Mouse (Mus musculus) heart, adult 2 months (tissue): Measurements from ENCODE around the gene Igsf11. TPM values are rescaled to one million over a fixed set of nuclear protein-coding genes. Genes with fewer than 3 reads are reported as not detected.
"Not testable (repeated sequence)": the region's sequence is repeated elsewhere in the genome, so short reads cannot be mapped to it uniquely, and the experiment has no call there.

ENCODE experiments used
- DNase-seq, 2 experiments: peaks; one replicate each; pipeline ENCODE4 v3.0.0; 2021
- H3K27ac ChIP-seq: fragments of 200-600 bp; 2 replicates; pipeline ENCODE4 v1.8.1; 2022
- H3K27me3 ChIP-seq: fragments of 200-500 bp; 2 replicates; pipeline ENCODE4 v1.6.1; 2012; ENCODE audit warnings: mild to moderate bottlenecking, low read length, inconsistent platforms, mixed read lengths; ENCODE audit not compliant: control insufficient read depth, insufficient read depth
- H3K36me3 ChIP-seq: fragments of 200-500 bp; 2 replicates; pipeline ENCODE4 v1.6.1; 2012; ENCODE audit warnings: low read length, inconsistent platforms; ENCODE audit not compliant: control insufficient read depth, insufficient read depth
- H3K4me1 ChIP-seq: fragments of 200-500 bp; 2 replicates; pipeline ENCODE4 v1.6.1; 2011; ENCODE audit warnings: low read length; ENCODE audit not compliant: control insufficient read depth, insufficient read depth
- H3K4me3 ChIP-seq: fragments of 200-600 bp; 2 replicates; pipeline ENCODE4 v1.8.1; 2022
- H3K79me2 ChIP-seq: fragments of 200-500 bp; replicated peaks from 2 replicates; pipeline ENCODE4 v1.6.1; 2012; ENCODE audit warnings: mild to moderate bottlenecking, inconsistent platforms, low read length, moderate library complexity, mixed read lengths; ENCODE audit not compliant: control insufficient read depth, insufficient read depth
- H3K9ac ChIP-seq: fragments of 200-500 bp; 2 replicates; pipeline ENCODE4 v1.6.1; 2012; ENCODE audit warnings: low read depth, mild to moderate bottlenecking, control low read depth, inconsistent platforms, low read length, mixed read lengths
- CTCF ChIP-seq: fragments of 200-600 bp; IDR thresholded peaks from 2 replicates; pipeline ENCODE4 v1.8.1; 2022; ENCODE audit warnings: antibody characterized with exemption, mild to moderate bottlenecking, moderate library complexity
- EP300 ChIP-seq: fragments of 200-500 bp; IDR thresholded peaks from 2 replicates; pipeline ENCODE4 v1.6.1; 2011; ENCODE audit warnings: low read depth, low read length, control low read depth; ENCODE audit not compliant: insufficient read depth
- POLR2A ChIP-seq: fragments of 200-500 bp; IDR thresholded peaks from 2 replicates; pipeline ENCODE4 v1.6.1; 2011; ENCODE audit warnings: mild to moderate bottlenecking, low read depth, low read length, control low read depth; ENCODE audit not compliant: insufficient read depth
- WGBS: fragments of 180-500 bp; shearing (Covaris S2); methylation state at CpG from one replicate; pipeline ENCODE4 v1.1.7; 2018; 5-methylcytosine and 5-hydroxymethylcytosine counted together
- intact Hi-C: fragments of 180-260 bp; cut with DNase I; formaldehyde crosslinking; loops from one replicate; pipeline ENCODE4 v1.15.1; 2025
- polyA plus RNA-seq: library from polyadenylated mRNA; depleted of rRNA; stranded (reverse); fragments of >200 nt; gene quantifications from 2 replicates; pipeline ENCODE4 v1.2.3, GENCODE M21; 2012
- total RNA-seq, 2 experiments: library from RNA; stranded (reverse); gene quantifications; 2 replicates each; pipeline ENCODE4 v1.2.3; 2021

The Igsf11 gene
- total and polyA plus RNA-seq, 3 experiments: 0.48 to 1.0 (median 0.76) TPM

DNA sequence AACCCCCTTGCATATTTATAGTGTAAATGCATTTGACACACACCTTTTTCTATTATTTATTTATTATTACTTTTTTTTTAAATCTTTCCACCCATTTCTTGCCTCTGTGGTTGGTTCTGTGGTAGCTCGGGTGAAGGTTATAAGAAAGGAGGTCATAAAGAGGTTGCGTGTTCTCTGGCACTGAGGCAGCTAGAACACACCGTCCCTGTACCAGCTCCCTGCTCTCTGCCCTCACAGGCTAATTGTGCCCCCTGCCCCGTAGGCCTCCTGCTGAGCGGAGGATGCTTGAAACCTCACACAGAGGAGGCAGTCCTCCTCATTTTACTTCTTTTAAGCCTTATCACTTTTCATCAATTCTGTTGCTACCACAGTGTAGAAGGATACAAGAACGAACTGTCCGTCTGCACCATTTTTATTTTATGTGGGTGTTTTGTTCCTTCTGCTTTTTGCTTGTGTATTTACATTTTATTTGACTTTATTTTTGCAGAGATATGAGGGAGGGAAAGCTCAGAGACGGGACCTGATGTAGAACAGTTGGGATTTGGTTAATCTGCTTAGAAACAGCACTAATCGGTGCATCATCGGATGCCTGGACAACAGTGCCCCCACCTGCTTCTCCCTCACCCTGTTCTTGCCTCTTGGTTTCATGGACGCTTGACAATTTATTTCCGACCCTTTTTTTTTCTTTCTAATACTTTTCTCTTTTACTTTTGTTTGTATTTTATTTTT, 90.2 kb downstream of the Igsf11 start:
- intact Hi-C loops: no loop called here
- TF ChIP-seq CTCF (no peak), POLR2A (no peak), EP300 (no peak)

DNA sequence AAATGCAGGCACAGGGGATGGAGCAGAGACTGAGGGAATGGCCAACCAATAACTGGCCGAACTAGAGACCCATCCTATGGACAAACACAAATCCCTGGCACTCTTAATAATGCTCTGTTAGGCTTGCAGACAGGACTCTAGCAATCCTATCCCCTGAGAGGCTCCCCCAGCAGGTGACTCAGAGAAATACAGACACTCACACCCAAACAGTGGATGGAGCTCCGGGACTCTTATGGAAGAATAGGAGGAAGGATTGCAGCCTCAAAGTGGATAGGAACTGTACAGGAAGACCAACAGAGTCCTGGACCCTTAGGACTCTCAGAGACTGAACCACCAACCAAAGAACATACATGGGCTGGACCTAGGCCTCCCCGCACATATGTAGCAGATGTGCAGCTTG, 91.4 kb downstream of the Igsf11 start:
- H3K4me1 ChIP-seq, H3K27me3 ChIP-seq, H3K36me3 ChIP-seq, DNase-seq, H3K79me2 ChIP-seq, H3K27ac ChIP-seq, intact Hi-C loops, H3K9ac ChIP-seq, H3K4me3 ChIP-seq: not testable (repeated sequence)
- 64% methylated on average over 3 of the region's 3 CpGs for WGBS

More for the DNA sequence above, 90.2 kb downstream of the Igsf11 start:
- Histone ChIP-seq H3K9ac (no peak overlapping the region), H3K4me3 (no peak overlapping the region), H3K27ac (no peak overlapping the region), H3K4me1 (no peaks in the 10 kb centered on the region), H3K27me3 (no peaks in the 10 kb centered on the region), H3K79me2 (no peaks in the 10 kb centered on the region), H3K36me3 (no peaks in the 10 kb centered on the region)
- no peak for DNase-seq
- 53% methylated on average over 12 of the region's 12 CpGs for WGBS

DNA sequence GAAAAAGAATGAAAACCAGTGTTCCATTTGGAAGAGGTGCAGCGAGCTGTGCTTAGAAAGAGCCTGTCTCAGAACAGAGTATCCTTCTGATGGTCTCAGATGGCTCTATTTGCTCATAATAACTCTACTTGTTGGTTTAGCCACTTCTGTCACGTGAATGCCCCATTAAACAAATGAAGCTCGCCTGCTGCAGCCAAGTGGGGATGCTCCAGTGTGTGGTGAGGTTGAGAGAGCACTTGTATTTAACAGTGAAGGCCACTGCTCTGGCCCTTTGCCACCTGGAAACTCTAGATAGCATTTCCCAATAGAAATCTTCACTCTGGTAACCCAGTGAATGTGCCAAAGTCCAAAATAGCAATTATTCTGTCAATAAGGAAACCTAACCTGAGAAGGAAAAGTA, 92.9 kb downstream of the Igsf11 start:
- intact Hi-C loops: no loop called here
- H3K27ac ChIP-seq: no peak overlapping the region
- H3K9ac ChIP-seq: no peak overlapping the region
- DNase-seq: no peak
- no peak overlapping the region for H3K4me3 ChIP-seq
- WGBS: 51% methylated on average over 3 of the region's 3 CpGs
- H3K79me2 ChIP-seq: no peaks in the 10 kb centered on the region
- no peaks in the 10 kb centered on the region for H3K27me3 ChIP-seq
- no peaks in the 10 kb centered on the region for H3K4me1 ChIP-seq
- H3K36me3 ChIP-seq: no peaks in the 10 kb centered on the region
- no peak for TF ChIP-seq POLR2A
- no peak for TF ChIP-seq CTCF
- TF ChIP-seq EP300: no peak

DNA sequence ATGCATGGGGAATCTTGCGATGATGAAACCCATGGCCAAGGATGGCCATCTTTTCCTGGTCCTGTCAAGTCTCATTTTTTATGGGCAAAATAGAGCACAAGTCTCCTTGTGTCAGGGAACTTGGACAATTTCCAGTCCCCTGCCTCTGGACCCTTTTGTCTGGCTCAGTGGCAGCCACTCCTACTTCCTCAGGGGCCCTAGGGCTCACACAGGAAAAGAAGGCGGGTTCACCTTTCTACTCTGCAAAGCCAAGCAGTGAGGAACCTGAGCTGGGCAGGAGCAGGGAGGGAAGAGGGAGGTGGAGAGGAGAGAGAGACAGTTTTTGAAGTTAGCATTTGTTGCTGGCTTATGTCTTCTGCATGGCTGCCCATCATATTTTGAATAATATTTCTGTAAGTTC, 93.9 kb downstream of the Igsf11 start:
- Histone ChIP-seq H3K9ac (no peak overlapping the region), H3K27ac (no peak overlapping the region), H3K4me3 (no peak overlapping the region), H3K4me1 (no peaks in the 10 kb centered on the region), H3K27me3 (no peaks in the 10 kb centered on the region), H3K36me3 (no peaks in the 10 kb centered on the region), H3K79me2 (no peaks in the 10 kb centered on the region)
- WGBS: 47% methylated on average over 2 of the region's 2 CpGs
- TF ChIP-seq EP300 (no peak), CTCF (no peak), POLR2A (no peak)
- intact Hi-C loops: no loop called here
- DNase-seq: no peak

DNA sequence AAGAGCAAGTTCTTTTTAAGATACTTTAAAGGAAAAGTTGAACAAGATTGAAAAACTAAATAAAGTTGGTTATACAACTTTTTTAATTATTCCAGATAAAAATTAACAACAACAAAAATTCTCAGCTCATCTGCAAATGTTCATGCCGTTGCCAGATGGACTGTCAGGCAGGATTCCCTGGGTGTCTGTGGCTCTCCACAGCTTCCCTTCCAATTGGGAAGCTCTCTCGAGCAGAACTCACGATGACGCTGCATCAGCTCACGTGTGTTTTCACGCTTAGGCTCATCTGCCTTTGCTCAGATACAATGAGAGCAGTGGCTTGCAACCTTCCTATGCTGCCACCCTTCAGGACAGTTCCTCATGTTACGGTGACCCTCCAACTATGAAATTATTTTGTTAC, 101.2 kb downstream of the Igsf11 start:
- TF ChIP-seq CTCF (no peak), EP300 (no peak), POLR2A (no peak)
- no peaks in the 10 kb centered on the region for H3K79me2 ChIP-seq
- H3K4me1 ChIP-seq: no peaks in the 10 kb centered on the region

DNA sequence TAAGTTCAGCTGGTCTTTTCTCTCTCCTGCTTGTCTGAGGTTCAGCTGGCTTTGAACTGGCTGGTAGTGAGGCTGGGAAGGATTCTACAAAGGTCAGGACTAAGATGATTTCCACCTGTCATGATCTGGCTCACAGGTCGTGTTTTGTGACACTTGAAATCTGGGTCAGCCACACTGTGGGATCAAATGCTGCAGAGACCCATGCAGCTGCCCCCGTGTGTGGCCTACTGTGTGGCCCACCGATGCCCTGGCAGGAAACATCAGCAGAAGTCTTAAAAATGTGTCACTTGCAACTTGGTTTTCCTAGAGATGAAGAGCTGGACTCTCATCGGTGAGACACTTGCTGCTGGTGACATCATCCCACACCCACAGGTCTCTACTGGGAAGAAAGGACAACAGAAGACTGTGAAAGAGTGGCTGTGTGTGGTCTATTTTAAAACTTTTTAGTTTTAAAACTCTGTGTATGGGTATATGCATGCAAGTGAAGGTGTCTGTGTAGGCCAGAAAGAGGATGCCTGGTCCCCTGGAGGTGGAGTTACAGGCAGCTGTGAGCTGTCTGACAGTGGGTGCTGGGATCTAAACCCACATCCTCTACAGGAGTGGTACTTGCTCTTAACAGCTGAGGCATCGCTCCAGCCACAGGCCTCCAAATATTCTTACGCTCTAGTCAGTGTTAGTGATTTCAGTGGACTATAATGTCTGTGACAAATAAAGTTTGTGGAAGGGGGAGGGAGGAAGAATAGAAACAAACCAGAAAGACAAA, 106.2 kb downstream of the Igsf11 start:
- intact Hi-C loops: no loop called here
- DNase-seq: no peak
- no peaks in the 10 kb centered on the region for H3K27me3 ChIP-seq
- no peaks in the 10 kb centered on the region for H3K79me2 ChIP-seq
- no peak overlapping the region for H3K9ac ChIP-seq
- 71% methylated on average over 6 of the region's 6 CpGs for WGBS
- TF ChIP-seq POLR2A (no peak), EP300 (no peak), CTCF (no peak)
- no peak overlapping the region for H3K4me3 ChIP-seq
- no peaks in the 10 kb centered on the region for H3K4me1 ChIP-seq
- H3K36me3 ChIP-seq: no peaks in the 10 kb centered on the region
- no peak overlapping the region for H3K27ac ChIP-seq

More for the DNA sequence above, 101.2 kb downstream of the Igsf11 start:
- intact Hi-C loops: no loop called here
- Histone ChIP-seq H3K27ac (no peak overlapping the region), H3K36me3 (no peaks in the 10 kb centered on the region), H3K4me3 (no peak overlapping the region), H3K9ac (no peak overlapping the region), H3K27me3 (no peaks in the 10 kb centered on the region)
- no peak for DNase-seq
- 76% methylated on average over 7 of the region's 7 CpGs for WGBS
